Mouse (Mus musculus) liver, embryonic 14.5 days (tissue): ENCODE measurements at regions not wholly inside any gene's neighbourhood (a gene's known extent, or its start where the extent isn't known, plus 50 kb on each side); places are given as distances from the start of the nearest gene placed in this dataset.

Source experiments
- ATAC-seq: fragments of 200-750 bp; cut with Nextera tagmentation; 2 replicates; pipeline ENCODE4 v1.8.0; 2017; ENCODE audit warnings: moderate number of reproducible peaks, mild to moderate bottlenecking, moderate library complexity; ENCODE audit not compliant: insufficient read depth
- DNase-seq, 3 experiments: peaks; one replicate each; pipeline ENCODE4 v3.0.0-alpha.2; 2012 to 2013; ENCODE audit warnings: low read depth in 3 of 3, low spot score in 3 of 3
- H3K27ac ChIP-seq: fragments of 300-500 bp; sonication (generic); 2 replicates; pipeline ENCODE4 v1.5.1; 2014; ENCODE audit warnings: moderate library complexity, mild to moderate bottlenecking, control low read depth, inconsistent platforms
- H3K27me3 ChIP-seq: fragments of 300-500 bp; sonication (generic); 2 replicates; pipeline ENCODE4 v1.6.1; 2014; ENCODE audit warnings: mild to moderate bottlenecking, low read length, moderate library complexity; ENCODE audit not compliant: control insufficient read depth, insufficient read depth
- H3K36me3 ChIP-seq: fragments of 300-500 bp; sonication (generic); replicated peaks from 2 replicates; pipeline ENCODE4 v1.6.1; 2014; ENCODE audit warnings: low read depth; ENCODE audit not compliant: control insufficient read depth, insufficient read depth
- H3K4me1 ChIP-seq, 2 experiments: fragments of 200-500 bp in 1 of 2; fragments of 300-500 bp in 1 of 2; sonication (generic) in 1 of 2; replicated peaks; 2 replicates each; pipeline ENCODE4 v1.6.1; 2012 to 2014; ENCODE audit warnings: antibody characterized with exemption in 1 of 2, inconsistent platforms in 1 of 2, low read length in 1 of 2; ENCODE audit not compliant: control insufficient read depth in 2 of 2, insufficient read depth in 2 of 2
- H3K4me2 ChIP-seq: fragments of 300-500 bp; sonication (generic); 2 replicates; pipeline ENCODE4 v1.6.1; 2014; ENCODE audit warnings: low read depth, mild to moderate bottlenecking, control low read depth, moderate library complexity
- H3K4me3 ChIP-seq, 2 experiments: fragments of 200-500 bp in 1 of 2; fragments of 300-500 bp in 1 of 2; sonication (generic) in 1 of 2; 2 replicates each; pipeline ENCODE4 v1.5.1; 2012 to 2014; ENCODE audit warnings: low read depth in 2 of 2, low read length in 2 of 2, mild to moderate bottlenecking in 2 of 2, control low read depth in 1 of 2, inconsistent platforms in 1 of 2, moderate library complexity in 1 of 2; ENCODE audit not compliant: insufficient read depth in 1 of 2
- H3K9ac ChIP-seq: fragments of 300-500 bp; sonication (generic); replicated peaks from 2 replicates; pipeline ENCODE4 v1.6.1; 2014; ENCODE audit warnings: mild to moderate bottlenecking, control low read depth, moderate library complexity
- H3K9me3 ChIP-seq: fragments of 300-500 bp; sonication (generic); 2 replicates; pipeline ENCODE4 v1.6.1; 2016; ENCODE audit warnings: low read length, mixed read lengths; ENCODE audit not compliant: control insufficient read depth
- CTCF ChIP-seq: IDR thresholded peaks from 2 replicates; pipeline ENCODE4 v1.5.1; 2016; ENCODE audit warnings: antibody characterized with exemption, low read depth, control low read depth
- EP300 ChIP-seq: IDR thresholded peaks from 2 replicates; pipeline ENCODE4 v1.6.1; 2016; ENCODE audit warnings: antibody characterized with exemption, low read depth
- WGBS: fragments of 180-500 bp; shearing (Covaris S2); extraction: QIAGEN DNeasy Blood & Tissue Kit; methylation state at CpG from one replicate; pipeline ENCODE4 v1.1.7; 2014; ENCODE audit not compliant: insufficient replicate concordance; 5-methylcytosine and 5-hydroxymethylcytosine counted together

- TF ChIP-seq CTCF (no peak), EP300 (no peak)
- H3K4me3 ChIP-seq: no peak overlapping the region
- no peak overlapping the region for H3K27ac ChIP-seq
- H3K4me2 ChIP-seq: no peak overlapping the region
- no peak for DNase-seq
- no peak for ATAC-seq
- no peaks in the 10 kb centered on the region for H3K9me3 ChIP-seq
- H3K4me1 ChIP-seq: no peaks in the 10 kb centered on the region
- 60% methylated on average over 3 of the region's 3 CpGs for WGBS
- H3K36me3 ChIP-seq: no peaks in the 10 kb centered on the region
- no peak overlapping the region for H3K9ac ChIP-seq
- no peaks in the 10 kb centered on the region for H3K27me3 ChIP-seq
Measured at GRCm38 (mm10) chr1:137929764-137930163, 245.7 kb downstream of the Ptprc start.

GRCm38 (mm10) chr1:137928522-137928921 is 247.0 kb downstream of the Ptprc start:
- Histone ChIP-seq H3K36me3 (no peaks in the 10 kb centered on the region), H3K4me1 (no peaks in the 10 kb centered on the region), H3K27me3 (no peaks in the 10 kb centered on the region), H3K4me3 (no peak overlapping the region), H3K4me2 (no peak overlapping the region), H3K9me3 (no peaks in the 10 kb centered on the region), H3K27ac (no peak overlapping the region), H3K9ac (no peak overlapping the region)
- ATAC-seq (no peak), DNase-seq (no peak)
- WGBS: 59% methylated on average over 6 of the region's 6 CpGs
- TF ChIP-seq EP300 (no peak), CTCF (no peak)

- H3K4me1 ChIP-seq: no peaks in the 10 kb centered on the region
- ATAC-seq (no peak), DNase-seq (no peak)
- H3K4me3 ChIP-seq: no peak overlapping the region
- H3K27me3 ChIP-seq: no peaks in the 10 kb centered on the region
- no peak overlapping the region for H3K9ac ChIP-seq
- no peak overlapping the region for H3K27ac ChIP-seq
- H3K36me3 ChIP-seq: no peaks in the 10 kb centered on the region
- WGBS: 62% methylated on average over 11 of the region's 11 CpGs
- no peaks in the 10 kb centered on the region for H3K9me3 ChIP-seq
- H3K4me2 ChIP-seq: no peak overlapping the region
- no peak for TF ChIP-seq CTCF
- no peak for TF ChIP-seq EP300
Measured at GRCm38 (mm10) chr1:137927953-137928352, 247.6 kb downstream of the Ptprc start.

DNA sequence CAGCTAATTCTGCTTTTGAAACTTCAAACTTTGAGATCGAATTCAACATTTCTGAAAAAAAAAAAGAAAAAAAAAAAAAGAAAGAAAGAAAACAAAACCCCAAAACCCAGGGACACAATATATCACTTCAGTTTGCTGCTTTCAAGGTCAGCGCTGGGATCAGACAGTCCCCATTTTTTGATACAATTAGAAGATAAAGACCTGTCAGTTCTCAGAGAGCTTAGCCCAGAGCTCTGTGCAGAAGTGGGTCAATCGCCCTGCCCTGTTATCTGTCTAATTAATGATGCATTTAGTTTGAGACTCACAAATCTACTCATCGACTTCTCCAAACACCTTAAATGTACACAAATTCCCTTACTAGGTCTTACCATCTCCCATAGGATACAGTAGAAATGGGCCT is 249.2 kb downstream of the Ptprc start:
- TF ChIP-seq CTCF (no peak), EP300 (no peak)

DNA sequence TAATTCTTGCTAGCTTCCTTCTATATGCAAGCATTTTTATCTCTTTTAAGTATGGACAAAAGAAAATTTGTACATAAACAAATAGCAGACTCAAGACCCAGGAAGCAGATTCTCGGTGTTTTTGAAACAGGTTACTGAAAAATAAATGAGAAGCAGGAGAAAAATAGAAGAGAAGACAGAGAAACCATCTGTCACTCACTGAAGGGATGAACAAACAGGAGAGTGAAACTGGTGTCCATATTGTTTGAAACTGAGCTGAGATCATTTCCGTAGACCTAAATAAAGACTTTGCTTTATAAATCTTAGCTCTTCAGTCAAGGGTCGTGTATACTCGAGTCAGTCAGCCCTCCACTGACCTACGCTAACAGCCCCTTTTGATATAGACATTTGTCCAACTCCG is 251.4 kb downstream of the Ptprc start:
- DNase-seq: no peak
- H3K36me3 ChIP-seq: no peaks in the 10 kb centered on the region
- ATAC-seq: no peak
- H3K9ac ChIP-seq: no peak overlapping the region
- 72% methylated on average over 6 of the region's 6 CpGs for WGBS
- TF ChIP-seq EP300: no peak
- no peak for TF ChIP-seq CTCF
- no peaks in the 10 kb centered on the region for H3K9me3 ChIP-seq
- H3K4me2 ChIP-seq: no peak overlapping the region
- H3K27me3 ChIP-seq: no peaks in the 10 kb centered on the region
- no peak overlapping the region for H3K4me3 ChIP-seq
- H3K27ac ChIP-seq: no peak overlapping the region
- H3K4me1 ChIP-seq: no peaks in the 10 kb centered on the region

More for the DNA sequence above, 249.2 kb downstream of the Ptprc start:
- Histone ChIP-seq H3K4me2 (no peak overlapping the region), H3K9ac (no peak overlapping the region), H3K4me1 (no peaks in the 10 kb centered on the region), H3K27me3 (no peaks in the 10 kb centered on the region), H3K9me3 (no peaks in the 10 kb centered on the region), H3K27ac (no peak overlapping the region), H3K36me3 (no peaks in the 10 kb centered on the region), H3K4me3 (no peak overlapping the region)
- ATAC-seq (no peak), DNase-seq (no peak)
- WGBS: 62% methylated on average over 4 of the region's 4 CpGs

- no peaks in the 10 kb centered on the region for H3K4me1 ChIP-seq
- H3K9me3 ChIP-seq: no peaks in the 10 kb centered on the region
- H3K36me3 ChIP-seq: no peaks in the 10 kb centered on the region
- no peak overlapping the region for H3K27ac ChIP-seq
- no peak for DNase-seq
- no peak overlapping the region for H3K9ac ChIP-seq
- no peak for ATAC-seq
- H3K4me2 ChIP-seq: no peak overlapping the region
- no peaks in the 10 kb centered on the region for H3K27me3 ChIP-seq
- 37% methylated on average over 2 of the region's 2 CpGs for WGBS
- no peak overlapping the region for H3K4me3 ChIP-seq
- TF ChIP-seq CTCF: no peak
- no peak for TF ChIP-seq EP300
Measured at GRCm38 (mm10) chr1:137923705-137924104, 251.8 kb downstream of the Ptprc start.
